Mouse (Mus musculus): ENCODE data around the gene Zscan4-ps2.
"Not testable (repeated sequence)": the region's sequence is repeated elsewhere in the genome, so short reads cannot be mapped to it uniquely, and the experiment has no call there.

Zscan4-ps2 gene

DNA sequence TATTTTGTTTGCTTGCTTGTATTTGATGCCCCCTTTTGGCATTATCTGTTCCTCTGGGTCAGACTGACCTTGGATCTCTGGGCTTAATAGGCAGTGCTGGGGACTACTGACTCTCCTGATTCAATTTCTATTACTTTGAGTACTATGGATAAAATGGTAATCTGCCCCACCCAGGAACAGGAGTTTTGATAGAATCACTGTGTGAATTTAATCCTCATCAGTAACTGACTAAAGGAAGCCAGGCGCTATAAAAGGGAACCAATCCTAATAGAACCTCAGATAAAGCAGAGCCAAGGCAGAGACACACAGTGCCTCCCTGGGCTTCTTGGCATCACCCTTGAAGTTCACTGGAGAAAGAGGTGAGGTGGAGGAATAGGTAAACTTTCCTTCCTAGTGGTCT is at the start of gene Zscan4-ps2:
Gene Zscan4-ps2, plus strand, starts transcription at position 301 of the 400 bp plus-strand sequence.
- not testable (repeated sequence) for H3K36me3 ChIP-seq (ENCODE audit: insufficient read depth, low read length); H3K4me1 ChIP-seq (replicated peaks; ENCODE audit: low read depth, low read length); H3K9me3 ChIP-seq (ENCODE audit: low read length); H3K27me3 ChIP-seq (ENCODE audit: insufficient read depth, low read length); H3K4me3 ChIP-seq (replicated peaks; ENCODE audit: low read length)
